Mouse (Mus musculus) bone marrow, adult 2 months (tissue): ENCODE data around the gene Exoc4.

ENCODE experiments used
- CTCF ChIP-seq: fragments of 200-500 bp; IDR thresholded peaks from 2 replicates; pipeline ENCODE4 v1.5.1; 2011; ENCODE audit warnings: low read length, control low read depth; ENCODE audit not compliant: control insufficient read depth, insufficient read depth
- POLR2A ChIP-seq: fragments of 200-500 bp; IDR thresholded peaks from 2 replicates; pipeline ENCODE4 v1.6.1; 2011; ENCODE audit warnings: low read depth, mild to moderate bottlenecking, control low read depth, low read length, borderline replicate concordance; ENCODE audit not compliant: control insufficient read depth

DNA sequence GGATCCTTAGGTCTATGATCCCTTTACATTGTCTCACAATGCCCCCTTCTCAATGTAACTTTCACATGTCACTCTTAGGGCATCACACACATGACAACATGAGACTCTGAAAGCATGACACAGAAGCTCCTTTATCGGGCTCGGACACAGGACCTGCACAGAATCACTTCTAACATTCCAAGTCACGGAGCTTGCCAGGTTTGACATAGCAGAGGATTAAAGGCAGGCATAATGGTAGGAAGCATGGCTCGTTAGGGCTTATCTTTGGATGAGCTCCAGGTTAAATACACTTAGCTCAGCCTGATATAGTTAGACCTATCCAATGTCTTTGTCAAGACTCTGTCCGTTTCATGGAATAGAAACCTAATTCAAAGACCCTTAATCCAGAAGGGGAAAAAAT is 690.3 kb downstream of the Exoc4 start:
- TF ChIP-seq POLR2A = no peak
- TF ChIP-seq CTCF = no peak
